ENCODE assay signal across 8 mouse cellular contexts in genomic region chr11:101163476-101164350, GRCm38 (mm10). TPM values are rescaled to one million over a fixed set of nuclear protein-coding genes. Genes with fewer than 3 reads are reported as not detected.
DNase-seq lines count a peak whose midpoint lies in the region; ATAC-seq lines count a peak whose summit lies in the region.

No protein-coding gene starts in this region.

- no peak for ATAC-seq in embryonic facial prominence, embryonic 12.5 days (ENCODE audit: insufficient number of reproducible peaks, insufficient read depth, low FRiP score, low TSS enrichment)
- ATAC-seq in midbrain, embryonic 13.5 days, result peak; percentile 41; the same call in 1 of the 2 replicates
- no peak for ATAC-seq in monocyte, adult 5-6 weeks (replicated peaks; ENCODE audit: insufficient number of reproducible peaks, low FRiP score, low TSS enrichment, poor library complexity, severe bottlenecking)

- H3K4me1 ChIP-seq in embryonic facial prominence, embryonic 12.5 days, result peaks cover 16% of the 10 kb centered on the region
- peaks cover 18% of the 10 kb centered on the region for H3K4me1 ChIP-seq in midbrain, embryonic 13.5 days (replicated peaks)

- peaks cover 76% of the 10 kb centered on the region for H3K27me3 ChIP-seq in embryonic facial prominence, embryonic 12.5 days
- H3K27me3 ChIP-seq in midbrain, embryonic 13.5 days, result peaks cover 84% of the 10 kb centered on the region

- peaks cover 25% of the 10 kb centered on the region for H3K36me3 ChIP-seq in embryonic facial prominence, embryonic 12.5 days
- H3K36me3 ChIP-seq in midbrain, embryonic 13.5 days, result peaks cover 46% of the 10 kb centered on the region

- no peaks in the 10 kb centered on the region for H3K9me3 ChIP-seq in embryonic facial prominence, embryonic 12.5 days
- H3K9me3 ChIP-seq in midbrain, embryonic 13.5 days, result no peaks in the 10 kb centered on the region

- 11% methylated on average over 49 of the region's 49 CpGs for WGBS in embryonic facial prominence, embryonic 12.5 days
- 9% methylated on average over 49 of the region's 49 CpGs for WGBS in midbrain, embryonic 13.5 days

- H3K27ac ChIP-seq in embryonic facial prominence, embryonic 12.5 days, result no peak overlapping the region
- no peak overlapping the region for H3K27ac ChIP-seq in midbrain, embryonic 13.5 days

- peak overlapping the region; percentile 58 for H3K9ac ChIP-seq in embryonic facial prominence, embryonic 12.5 days
- H3K9ac ChIP-seq in midbrain, embryonic 13.5 days (replicated peaks), result peak overlapping the region; percentile 49; the same call in 1 of the 2 replicates

- DNase-seq in cerebellum, adult 11 months, result peak; percentile 50
- DNase-seq in cerebellum, postnatal 4 days (ENCODE audit: low spot score in 2 of 2), result no peak
- DNase-seq in kidney, adult 18-20 months, result peak; percentile 58
- no peak for DNase-seq in frontal cortex, postnatal 36 days (ENCODE audit: low spot score in 2 of 2)
- no peak for DNase-seq in right cerebral cortex, postnatal 14 days

- H3K4me2 ChIP-seq in embryonic facial prominence, embryonic 12.5 days (replicated peaks), result peak overlapping the region; percentile 74
- peak overlapping the region; percentile 47 for H3K4me2 ChIP-seq in midbrain, embryonic 13.5 days (replicated peaks)

- peak overlapping the region; percentile 41 for H3K4me3 ChIP-seq in embryonic facial prominence, embryonic 12.5 days
- H3K4me3 ChIP-seq in midbrain, embryonic 13.5 days (replicated peaks), result peak overlapping the region; percentile 30

RNA-seq across cellular contexts. Expression of gene Cntnap1, which starts 6.6 kb away (rescaled TPM):
- 0.50 and 0.60 TPM in 2 replicates for polyA plus RNA-seq in embryonic facial prominence, embryonic 12.5 days (2016; fragmentation: Nextera tagmentation; extraction: Ambion mirVana)
- polyA plus RNA-seq in midbrain, embryonic 13.5 days (2015; fragmentation: Nextera tagmentation; extraction: Ambion mirVana), result 1.3 and 1.5 TPM in 2 replicates
- total RNA-seq in monocyte, adult 5-6 weeks (2017), result 0.21 to 0.95 TPM (median 0.68 TPM) in 3 replicates

RNA-seq across cellular contexts. Expression of gene Plekhh3, which starts 7.4 kb away (rescaled TPM):
- 10.3 and 11.9 TPM in 2 replicates for polyA plus RNA-seq in embryonic facial prominence, embryonic 12.5 days (2016; fragmentation: Nextera tagmentation; extraction: Ambion mirVana)
- polyA plus RNA-seq in midbrain, embryonic 13.5 days (2015; fragmentation: Nextera tagmentation; extraction: Ambion mirVana), result 7.3 and 8.1 TPM in 2 replicates
- total RNA-seq in monocyte, adult 5-6 weeks (2017), result 2.2 to 6.3 TPM (median 4.0 TPM) in 3 replicates

RNA-seq across cellular contexts. Expression of gene Tubg2, which starts 8.0 kb away (rescaled TPM):
- 9.4 and 10.8 TPM in 2 replicates for polyA plus RNA-seq in embryonic facial prominence, embryonic 12.5 days (2016; fragmentation: Nextera tagmentation; extraction: Ambion mirVana)
- 29.8 and 31.6 TPM in 2 replicates for polyA plus RNA-seq in midbrain, embryonic 13.5 days (2015; fragmentation: Nextera tagmentation; extraction: Ambion mirVana)
- total RNA-seq in monocyte, adult 5-6 weeks (2017), result not detected in 3 replicates

RNA-seq across cellular contexts. Expression of gene Ccr10, which starts 11.5 kb away (rescaled TPM):
- polyA plus RNA-seq in embryonic facial prominence, embryonic 12.5 days (2016; fragmentation: Nextera tagmentation; extraction: Ambion mirVana), result 0.13 and 0.24 TPM in 2 replicates
- polyA plus RNA-seq in midbrain, embryonic 13.5 days (2015; fragmentation: Nextera tagmentation; extraction: Ambion mirVana), result 0.19 and 0.38 TPM in 2 replicates
- total RNA-seq in monocyte, adult 5-6 weeks (2017), result 0.38 TPM in 1 of 3 replicates, not detected in the others

RNA-seq across cellular contexts. Expression of gene Tubg1, which starts 44.0 kb away (rescaled TPM):
- 81.7 and 83.6 TPM in 2 replicates for polyA plus RNA-seq in embryonic facial prominence, embryonic 12.5 days (2016; fragmentation: Nextera tagmentation; extraction: Ambion mirVana)
- 89.4 and 91.0 TPM in 2 replicates for polyA plus RNA-seq in midbrain, embryonic 13.5 days (2015; fragmentation: Nextera tagmentation; extraction: Ambion mirVana)
- total RNA-seq in monocyte, adult 5-6 weeks (2017), result 8.2 to 25.6 TPM (median 11.0 TPM) in 3 replicates

Comparison
In these comparisons a context has a peak if more than half of its experiments do, and no peak if none do; other contexts are left out.
1. DNase-seq: peak in cerebellum, adult 11 months (single experiment) and kidney, adult 18-20 months (single experiment); none in cerebellum, postnatal 4 days (0 of 2), frontal cortex, postnatal 36 days (0 of 2) and right cerebral cortex, postnatal 14 days (single experiment).